Mouse (Mus musculus) left cerebral cortex, postnatal 10 days (tissue): ENCODE results near the gene Acap3. TPM values are rescaled to one million over a fixed set of nuclear protein-coding genes. Genes with fewer than 3 reads are reported as not detected.
A peak's percentile ranks its signal among the peaks of the same experiment; 100 is the strongest.

Experiments used
- DNase-seq, 2 experiments: peaks; one replicate each; pipeline ENCODE4 v3.0.0; 2021 to 2022; ENCODE audit warnings: low spot score in 2 of 2, mixed read lengths in 1 of 2; ENCODE audit errors: extremely low spot score in 1 of 2
- intact Hi-C: fragments of 180-260 bp; cut with DNase I; formaldehyde crosslinking; loops from one replicate; pipeline ENCODE4 v1.15.1; 2025
- total RNA-seq, 2 experiments: library from RNA; stranded (reverse); gene quantifications; 2 replicates each; pipeline ENCODE4 v1.2.3; 2021

Acap3 gene
- total RNA-seq, 2 experiments from 2014 or later: 144 to 146 TPM

- intact Hi-C loops: no loop called here
- DNase-seq: no peak
These were observed 20.2 kb upstream of the Acap3 start for GRCm38 (mm10) chr4:155871404-155871803.

GRCm38 (mm10) chr4:155883587-155883986 is 8.0 kb upstream of the Acap3 start:
- intact Hi-C loops: no loop called here
- no peak for DNase-seq

- no peak for DNase-seq
These were observed 5.3 kb upstream of the Acap3 start for GRCm38 (mm10) chr4:155886330-155886729.

GRCm38 (mm10) chr4:155887674-155888073 is 3.9 kb upstream of the Acap3 start:
- intact Hi-C loops: no loop called here

More at GRCm38 (mm10) chr4:155886330-155886729, 5.3 kb upstream of the Acap3 start:
- intact Hi-C loops: no loop called here

GRCm38 (mm10) chr4:155888181-155888580 is 3.4 kb upstream of the Acap3 start:
- DNase-seq: no peak
- intact Hi-C loops: no loop called here

More at GRCm38 (mm10) chr4:155887674-155888073, 3.9 kb upstream of the Acap3 start:
- no peak for DNase-seq

GRCm38 (mm10) chr4:155889316-155889715 is 2.3 kb upstream of the Acap3 start:
- DNase-seq: no peak
- intact Hi-C loops: no loop called here

GRCm38 (mm10) chr4:155891011-155891471 is 581 bp upstream of the Acap3 start:
- DNase-seq: peak in 1 of 2 experiments; percentile 59
- intact Hi-C loops: no loop called here

GRCm38 (mm10) chr4:155892017-155892416 is 395 bp downstream of the Acap3 start:
- intact Hi-C loops: no loop called here
- peak; percentile 68 to 93 for DNase-seq

- intact Hi-C loops: no loop called here
- DNase-seq: peak in 1 of 2 experiments; percentile 75
These were observed 1.0 kb downstream of the Acap3 start for GRCm38 (mm10) chr4:155892438-155893211.

- intact Hi-C loops: no loop called here
- DNase-seq: no peak
These were observed 1.6 kb downstream of the Acap3 start for GRCm38 (mm10) chr4:155893212-155893690.

- peak; percentile 67 to 88 for DNase-seq
- intact Hi-C loops: no loop called here
These were observed 2.8 kb downstream of the Acap3 start for GRCm38 (mm10) chr4:155894311-155894881.

GRCm38 (mm10) chr4:155895216-155895615 is 3.6 kb downstream of the Acap3 start:
- intact Hi-C loops: no loop called here

GRCm38 (mm10) chr4:155895826-155896225 is 4.2 kb downstream of the Acap3 start:
- no peak for DNase-seq
- intact Hi-C loops: no loop called here

More at GRCm38 (mm10) chr4:155895216-155895615, 3.6 kb downstream of the Acap3 start:
- peak; percentile 84 to 89 for DNase-seq

GRCm38 (mm10) chr4:155896461-155896860 is 4.8 kb downstream of the Acap3 start:
- no peak for DNase-seq
- intact Hi-C loops: no loop called here

- DNase-seq: no peak
- intact Hi-C loops: no loop called here
These were observed 6.7 kb downstream of the Acap3 start for GRCm38 (mm10) chr4:155898318-155898717.

GRCm38 (mm10) chr4:155899355-155899754 is 7.7 kb downstream of the Acap3 start:
- DNase-seq: no peak
- intact Hi-C loops: no loop called here

- intact Hi-C loops: no loop called here
- DNase-seq: peak in 1 of 2 experiments; percentile 82
These were observed 9.6 kb downstream of the Acap3 start for GRCm38 (mm10) chr4:155901205-155901604.

- intact Hi-C loops: loop anchor here (2.0 kb wide), 1 partner anchor 40 kb away; the partner anchor contains the start of gene Ube2j2
- DNase-seq: peak in 1 of 2 experiments; percentile 34
These were observed 11.6 kb downstream of the Acap3 start for GRCm38 (mm10) chr4:155903246-155903645.

GRCm38 (mm10) chr4:155904318-155905102 is 12.9 kb downstream of the Acap3 start:
- intact Hi-C loops: no loop called here
- peak in 1 of 2 experiments; percentile 71 for DNase-seq
